Mouse (Mus musculus) testis, adult 2 months (tissue): ENCODE results near the gene Macrod1. TPM values are rescaled to one million over a fixed set of nuclear protein-coding genes. Genes with fewer than 3 reads are reported as not detected.
"Not testable (repeated sequence)": the region's sequence is repeated elsewhere in the genome, so short reads cannot be mapped to it uniquely, and the experiment has no call there.

Source experiments
- H3K27ac ChIP-seq: fragments of 200-500 bp; 2 replicates; pipeline ENCODE4 v1.5.1; 2012; ENCODE audit warnings: low read depth, low read length; ENCODE audit not compliant: control insufficient read depth, insufficient read depth
- H3K27me3 ChIP-seq: fragments of 200-500 bp; 2 replicates; pipeline ENCODE4 v1.6.1; 2012; ENCODE audit warnings: mild to moderate bottlenecking, low read length, moderate library complexity; ENCODE audit not compliant: control insufficient read depth, insufficient read depth
- H3K36me3 ChIP-seq: fragments of 200-500 bp; 2 replicates; pipeline ENCODE4 v1.6.1; 2012; ENCODE audit warnings: mild to moderate bottlenecking, low read length; ENCODE audit not compliant: control insufficient read depth, insufficient read depth
- H3K4me1 ChIP-seq: fragments of 200-500 bp; 2 replicates; pipeline ENCODE4 v1.6.1; 2012; ENCODE audit warnings: low read length; ENCODE audit not compliant: control insufficient read depth, insufficient read depth
- H3K4me3 ChIP-seq: fragments of 200-500 bp; 2 replicates; pipeline ENCODE4 v1.5.1; 2012; ENCODE audit warnings: low read depth, mild to moderate bottlenecking, low read length, moderate library complexity, mixed read lengths; ENCODE audit not compliant: control insufficient read depth
- CTCF ChIP-seq: fragments of 200-500 bp; IDR thresholded peaks from 2 replicates; pipeline ENCODE4 v1.5.1; 2012; ENCODE audit warnings: low read depth, mild to moderate bottlenecking, inconsistent platforms, low read length, moderate library complexity; ENCODE audit not compliant: control insufficient read depth, insufficient read depth, insufficient replicate concordance
- POLR2A ChIP-seq: fragments of 200-500 bp; IDR thresholded peaks from 2 replicates; pipeline ENCODE4 v1.6.1; 2012; ENCODE audit warnings: low read depth, mild to moderate bottlenecking, inconsistent platforms, low read length, moderate library complexity; ENCODE audit not compliant: control insufficient read depth
- polyA plus RNA-seq: library from polyadenylated mRNA; depleted of rRNA; stranded (reverse); fragments of >200 nt; gene quantifications from 2 replicates; pipeline ENCODE4 v1.2.3, GENCODE M21; 2012

Macrod1 gene
- polyA plus RNA-seq, 1 experiment = 39.2 TPM

- Histone ChIP-seq H3K4me3 (peak overlapping the region; percentile 96), H3K27me3 (no peaks in the 10 kb centered on the region), H3K4me1 (peaks cover 5% of the 10 kb centered on the region), H3K27ac (peak overlapping the region; percentile 87), H3K36me3 (no peaks in the 10 kb centered on the region)
- no peak; the same call in 1 of the 2 replicates for TF ChIP-seq POLR2A
- no peak for TF ChIP-seq CTCF
These were observed 15.9 kb upstream of the Macrod1 start for GRCm38 (mm10) chr19:7040637-7041130.

- Histone ChIP-seq H3K27ac (no peak overlapping the region), H3K4me1 (peaks cover 5% of the 10 kb centered on the region), H3K36me3 (no peaks in the 10 kb centered on the region), H3K27me3 (no peaks in the 10 kb centered on the region), H3K4me3 (peak overlapping the region; percentile 96; the same call in 1 of the 2 replicates)
- no peak for TF ChIP-seq POLR2A
- TF ChIP-seq CTCF = no peak
These were observed 15.4 kb upstream of the Macrod1 start for GRCm38 (mm10) chr19:7041171-7041570.

GRCm38 (mm10) chr19:7044279-7044678 is 12.3 kb upstream of the Macrod1 start:
- Histone ChIP-seq H3K4me1 (no peaks in the 10 kb centered on the region; the same call in 1 of the 2 replicates), H3K27me3 (no peaks in the 10 kb centered on the region), H3K4me3 (no peak overlapping the region), H3K36me3 (no peaks in the 10 kb centered on the region), H3K27ac (no peak overlapping the region)
- no peak for TF ChIP-seq POLR2A
- no peak for TF ChIP-seq CTCF

GRCm38 (mm10) chr19:7044706-7045105 is 11.9 kb upstream of the Macrod1 start:
- H3K27me3 ChIP-seq = no peaks in the 10 kb centered on the region
- H3K4me3 ChIP-seq = no peak overlapping the region
- TF ChIP-seq POLR2A (no peak), CTCF (no peak)
- H3K27ac ChIP-seq = no peak overlapping the region
- no peaks in the 10 kb centered on the region; the same call in 1 of the 2 replicates for H3K4me1 ChIP-seq
- no peaks in the 10 kb centered on the region for H3K36me3 ChIP-seq

- not testable (repeated sequence) for H3K4me3 ChIP-seq, H3K27ac ChIP-seq, H3K27me3 ChIP-seq, H3K36me3 ChIP-seq
- peaks cover 24% of the 10 kb centered on the region for H3K4me1 ChIP-seq
These were observed 3.2 kb upstream of the Macrod1 start for GRCm38 (mm10) chr19:7053382-7053781.

GRCm38 (mm10) chr19:7054772-7055171 is 1.8 kb upstream of the Macrod1 start:
- Histone ChIP-seq H3K27me3 (no peaks in the 10 kb centered on the region), H3K4me3 (no peak overlapping the region), H3K36me3 (no peaks in the 10 kb centered on the region), H3K4me1 (peaks cover 24% of the 10 kb centered on the region), H3K27ac (no peak overlapping the region)
- no peak for TF ChIP-seq POLR2A
- no peak for TF ChIP-seq CTCF

- H3K27ac ChIP-seq = no peak overlapping the region
- TF ChIP-seq POLR2A = no peak
- no peak for TF ChIP-seq CTCF
- no peaks in the 10 kb centered on the region for H3K27me3 ChIP-seq
- H3K4me1 ChIP-seq = peaks cover 24% of the 10 kb centered on the region
- no peak overlapping the region for H3K4me3 ChIP-seq
- no peaks in the 10 kb centered on the region for H3K36me3 ChIP-seq
These were observed 1.4 kb upstream of the Macrod1 start for GRCm38 (mm10) chr19:7055173-7055572.
